Mouse (Mus musculus): Measurements from ENCODE around the gene Prdm8. TPM values are rescaled to one million over a fixed set of nuclear protein-coding genes. Genes with fewer than 3 reads are reported as not detected.

Prdm8 gene
- polyA plus RNA-seq, 1 experiment from 2014 or later: 3.8 TPM

Other genes with a start within 250 kb of the Prdm8 start
- gene Antxr2, start 136.2 kb upstream of the Prdm8 start, polyA plus RNA-seq (2015; fragmentation: Nextera tagmentation; extraction: Ambion mirVana): 11.6 and 13.8 TPM in 2 replicates
- gene Fgf5, start 87.0 kb downstream of the Prdm8 start, polyA plus RNA-seq (2015; fragmentation: Nextera tagmentation; extraction: Ambion mirVana): 1.3 and 2.2 TPM in 2 replicates
- gene Cfap299, start 162.1 kb downstream of the Prdm8 start, polyA plus RNA-seq (2015; fragmentation: Nextera tagmentation; extraction: Ambion mirVana): 0.61 TPM in 2 replicates

All from neural tube, embryonic 13.5 days (tissue).